Mouse (Mus musculus): ENCODE results near the gene Adprh. TPM values are rescaled to one million over a fixed set of nuclear protein-coding genes. Genes with fewer than 3 reads are reported as not detected.

Adprh gene
- total and polyA plus RNA-seq, 2 experiments = 1.9 to 8.0 TPM

DNA sequence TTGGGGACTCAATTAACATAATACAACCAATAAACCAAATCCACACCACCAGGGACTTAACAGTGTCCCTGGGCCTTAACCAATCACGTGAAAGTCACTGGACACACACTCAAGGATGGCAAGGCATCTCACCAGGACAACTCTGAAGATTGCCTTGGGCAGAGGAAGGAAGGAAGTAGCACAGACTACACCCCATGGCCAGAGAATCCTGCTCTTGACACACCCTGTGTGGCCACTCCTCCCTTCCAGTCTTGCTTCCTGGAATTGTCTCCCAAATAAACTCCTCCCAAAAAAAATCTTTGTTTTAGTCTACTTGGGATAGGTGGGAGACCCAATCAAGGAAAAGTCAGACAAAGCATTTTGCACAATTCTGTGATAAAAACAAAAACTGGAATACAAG is 7.5 kb downstream of the Adprh start:
- Histone ChIP-seq H3K27me3 (ENCODE audit: control insufficient read depth, insufficient read depth, low read length) (no peaks in the 10 kb centered on the region), H3K9ac (ENCODE audit: low read depth, low read length) (no peak overlapping the region), H3K36me3 (ENCODE audit: control insufficient read depth, insufficient read depth, low read length) (peaks cover 2% of the 10 kb centered on the region; the same call in 1 of the 2 replicates), H3K4me3 (ENCODE audit: insufficient read depth, low read depth, low read length) (no peak overlapping the region), H3K27ac (replicated peaks; ENCODE audit: insufficient read depth, low read depth, low read length) (no peak overlapping the region), H3K79me2 (ENCODE audit: control insufficient read depth, insufficient read depth, low read length) (no peaks in the 10 kb centered on the region), H3K4me1 (ENCODE audit: control insufficient read depth, insufficient read depth, low read length) (no peaks in the 10 kb centered on the region)
- no peak for DNase-seq (ENCODE audit: extremely low read depth, low read depth, low spot score)
- 86% methylated on average over 1 of the region's 1 CpGs for WGBS
- TF ChIP-seq CTCF (IDR thresholded peaks at IDR 0.05; ENCODE audit: low read depth, low read length) (no peak), POLR2A (IDR thresholded peaks at IDR 0.05; ENCODE audit: extremely low read depth, insufficient read depth, low read length) (no peak)

DNA sequence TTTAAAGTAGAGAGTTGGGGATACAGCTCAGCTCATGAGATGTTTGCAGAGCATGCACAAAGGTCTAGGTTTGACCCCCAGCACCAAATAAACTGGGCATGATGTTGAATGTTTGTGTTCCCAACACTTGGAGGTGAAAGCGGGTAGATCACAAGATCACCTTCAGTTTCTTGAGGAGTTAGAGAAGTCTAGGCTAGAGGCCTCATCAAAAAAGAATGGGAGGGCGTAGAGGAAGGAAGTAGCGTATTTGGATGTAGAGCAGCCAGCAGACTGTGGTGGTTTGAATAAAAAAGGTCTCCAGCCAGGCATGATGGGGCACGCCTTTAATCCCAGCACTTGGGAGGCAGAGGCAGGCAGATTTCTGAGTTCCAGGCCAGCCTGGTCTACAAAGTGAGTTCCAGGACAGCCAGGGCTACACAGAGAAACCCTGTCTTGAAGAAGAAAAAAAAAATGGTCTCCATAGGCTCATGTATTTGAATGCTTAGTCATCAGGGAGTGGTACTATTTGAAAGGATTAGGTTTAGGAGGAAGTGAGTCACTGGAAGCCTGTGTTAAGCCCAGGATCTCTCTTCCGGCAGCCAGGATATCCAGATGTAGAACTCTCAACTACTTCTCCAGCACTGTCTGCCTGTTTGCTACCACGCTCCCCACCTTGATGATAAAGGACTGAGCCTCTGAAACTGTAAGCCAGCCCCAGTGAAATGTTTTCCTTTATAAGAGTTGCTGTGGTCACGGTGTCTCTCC is 8.6 kb downstream of the Adprh start:
- Histone ChIP-seq H3K36me3 (ENCODE audit: control insufficient read depth, insufficient read depth, low read length) (peaks cover 2% of the 10 kb centered on the region; the same call in 1 of the 2 replicates), H3K27ac (replicated peaks; ENCODE audit: insufficient read depth, low read depth, low read length) (no peak overlapping the region), H3K9ac (ENCODE audit: low read depth, low read length) (no peak overlapping the region), H3K4me1 (ENCODE audit: control insufficient read depth, insufficient read depth, low read length) (no peaks in the 10 kb centered on the region), H3K4me3 (ENCODE audit: insufficient read depth, low read depth, low read length) (no peak overlapping the region), H3K79me2 (ENCODE audit: control insufficient read depth, insufficient read depth, low read length) (no peaks in the 10 kb centered on the region), H3K27me3 (ENCODE audit: control insufficient read depth, insufficient read depth, low read length) (no peaks in the 10 kb centered on the region)
- WGBS = 97% methylated on average over 7 of the region's 7 CpGs
- DNase-seq (ENCODE audit: extremely low read depth, low read depth, low spot score) = no peak
- TF ChIP-seq CTCF (IDR thresholded peaks at IDR 0.05; ENCODE audit: low read depth, low read length) (no peak), POLR2A (IDR thresholded peaks at IDR 0.05; ENCODE audit: extremely low read depth, insufficient read depth, low read length) (no peak)

DNA sequence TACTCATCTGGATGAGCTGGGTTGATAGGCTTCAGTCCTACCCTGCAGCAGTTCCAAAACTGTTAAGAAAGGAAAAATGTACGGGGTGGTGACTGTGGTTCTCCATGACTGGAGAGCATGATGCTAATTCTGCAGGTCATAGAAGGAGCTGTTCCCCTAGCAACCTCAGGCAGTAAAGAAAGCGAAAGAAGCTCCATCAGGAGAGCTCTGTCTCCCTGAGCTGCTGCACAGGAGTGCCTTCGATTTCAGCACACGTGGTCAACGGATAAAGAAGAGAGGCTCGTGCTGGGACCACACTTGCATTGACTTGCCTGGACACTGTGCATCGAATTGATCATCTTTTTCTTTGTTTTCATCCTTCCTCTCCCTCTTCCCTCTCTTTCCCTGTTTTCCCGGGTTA is 10.3 kb downstream of the Adprh start:
- DNase-seq (ENCODE audit: extremely low read depth, low read depth, low spot score) = no peak
- 86% methylated on average over 8 of the region's 8 CpGs for WGBS
- Histone ChIP-seq H3K4me3 (ENCODE audit: insufficient read depth, low read depth, low read length) (no peak overlapping the region), H3K36me3 (ENCODE audit: control insufficient read depth, insufficient read depth, low read length) (peaks cover 2% of the 10 kb centered on the region; the same call in 1 of the 2 replicates), H3K27ac (replicated peaks; ENCODE audit: insufficient read depth, low read depth, low read length) (no peak overlapping the region), H3K4me1 (ENCODE audit: control insufficient read depth, insufficient read depth, low read length) (no peaks in the 10 kb centered on the region), H3K9ac (ENCODE audit: low read depth, low read length) (no peak overlapping the region), H3K27me3 (ENCODE audit: control insufficient read depth, insufficient read depth, low read length) (no peaks in the 10 kb centered on the region), H3K79me2 (ENCODE audit: control insufficient read depth, insufficient read depth, low read length) (no peaks in the 10 kb centered on the region)
- TF ChIP-seq CTCF (IDR thresholded peaks at IDR 0.05; ENCODE audit: low read depth, low read length) (no peak), POLR2A (IDR thresholded peaks at IDR 0.05; ENCODE audit: extremely low read depth, insufficient read depth, low read length) (no peak)

DNA sequence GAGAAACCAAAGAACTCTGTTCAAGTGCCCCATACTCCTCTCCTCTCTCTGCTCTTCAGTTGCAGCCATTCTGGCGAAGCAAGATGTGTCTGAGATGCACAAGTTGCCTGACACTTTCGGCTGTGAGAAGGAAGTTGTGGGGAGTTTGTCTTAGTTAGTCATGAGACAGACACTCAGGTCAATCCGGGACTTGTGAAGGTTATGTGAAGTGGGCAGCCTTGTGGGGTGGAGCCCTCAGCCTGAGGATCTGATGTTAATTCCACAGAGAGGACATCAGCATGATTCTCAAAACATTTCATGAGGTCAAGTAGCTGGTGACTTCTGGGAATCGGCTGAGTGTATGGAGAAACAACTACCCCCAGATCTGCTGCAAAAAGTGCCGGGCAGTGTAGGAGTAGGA is 10.9 kb downstream of the Adprh start:
- Histone ChIP-seq H3K9ac (ENCODE audit: low read depth, low read length) (no peak overlapping the region), H3K27ac (replicated peaks; ENCODE audit: insufficient read depth, low read depth, low read length) (no peak overlapping the region), H3K79me2 (ENCODE audit: control insufficient read depth, insufficient read depth, low read length) (no peaks in the 10 kb centered on the region), H3K4me1 (ENCODE audit: control insufficient read depth, insufficient read depth, low read length) (no peaks in the 10 kb centered on the region), H3K36me3 (ENCODE audit: control insufficient read depth, insufficient read depth, low read length) (peaks cover 2% of the 10 kb centered on the region; the same call in 1 of the 2 replicates), H3K27me3 (ENCODE audit: control insufficient read depth, insufficient read depth, low read length) (no peaks in the 10 kb centered on the region), H3K4me3 (ENCODE audit: insufficient read depth, low read depth, low read length) (no peak overlapping the region)
- no peak for DNase-seq (ENCODE audit: extremely low read depth, low read depth, low spot score)
- no peak for TF ChIP-seq CTCF (IDR thresholded peaks at IDR 0.05; ENCODE audit: low read depth, low read length)
- TF ChIP-seq POLR2A (IDR thresholded peaks at IDR 0.05; ENCODE audit: extremely low read depth, insufficient read depth, low read length) = no peak
- 82% methylated on average over 5 of the region's 5 CpGs for WGBS

DNA sequence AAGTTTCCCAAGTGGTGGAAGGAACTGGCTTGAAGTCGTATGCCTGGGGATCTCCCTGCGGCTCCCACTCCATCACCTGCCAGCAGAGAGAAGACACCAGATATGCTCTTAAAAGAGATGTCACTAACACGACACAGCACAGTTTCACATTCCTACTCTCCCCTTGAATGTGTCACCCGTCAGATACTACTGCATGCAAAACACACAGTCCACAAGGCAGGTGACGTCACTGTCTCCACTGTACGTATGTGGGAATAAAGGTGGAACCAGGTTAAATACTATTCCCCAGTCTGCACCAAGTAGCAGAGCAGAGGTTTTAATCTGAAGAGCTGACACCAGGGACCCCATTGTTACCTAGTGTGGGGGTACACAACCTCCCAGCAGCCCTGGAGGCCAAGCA is 12.1 kb downstream of the Adprh start:
- Histone ChIP-seq H3K27me3 (ENCODE audit: control insufficient read depth, insufficient read depth, low read length) (no peaks in the 10 kb centered on the region), H3K9ac (ENCODE audit: low read depth, low read length) (no peak overlapping the region), H3K4me3 (ENCODE audit: insufficient read depth, low read depth, low read length) (no peak overlapping the region), H3K27ac (replicated peaks; ENCODE audit: insufficient read depth, low read depth, low read length) (no peak overlapping the region), H3K79me2 (ENCODE audit: control insufficient read depth, insufficient read depth, low read length) (no peaks in the 10 kb centered on the region), H3K4me1 (ENCODE audit: control insufficient read depth, insufficient read depth, low read length) (no peaks in the 10 kb centered on the region), H3K36me3 (ENCODE audit: control insufficient read depth, insufficient read depth, low read length) (0 out of 2 replicates have a peak, but pooled peaks cover 2% of the 10 kb centered on the region)
- DNase-seq (ENCODE audit: extremely low read depth, low read depth, low spot score) = no peak
- TF ChIP-seq POLR2A (IDR thresholded peaks at IDR 0.05; ENCODE audit: extremely low read depth, insufficient read depth, low read length) (no peak), CTCF (IDR thresholded peaks at IDR 0.05; ENCODE audit: low read depth, low read length) (no peak)
- WGBS = 90% methylated on average over 6 of the region's 6 CpGs

DNA sequence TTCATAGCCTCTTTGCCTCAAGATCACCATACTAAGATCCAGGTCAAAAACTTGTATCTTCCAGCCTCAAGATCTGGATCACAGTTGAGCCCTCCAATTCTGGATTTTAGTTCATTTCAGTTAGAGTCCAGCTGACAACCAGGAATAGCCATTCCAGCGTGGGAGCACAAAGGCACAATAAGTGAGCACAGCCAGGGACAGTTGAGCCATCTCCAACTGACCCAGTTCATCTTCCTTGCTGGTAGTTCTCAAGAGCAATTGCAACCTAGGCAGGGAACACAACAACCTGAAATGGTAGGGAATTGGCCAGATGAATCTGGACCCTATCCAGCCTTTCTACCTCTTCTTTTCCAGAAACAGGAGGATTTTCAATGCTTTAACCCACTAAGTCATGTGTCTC is 13.3 kb downstream of the Adprh start:
- no peaks in the 10 kb centered on the region for H3K79me2 ChIP-seq (ENCODE audit: control insufficient read depth, insufficient read depth, low read length)
- H3K27me3 ChIP-seq (ENCODE audit: control insufficient read depth, insufficient read depth, low read length) = no peaks in the 10 kb centered on the region
- H3K36me3 ChIP-seq (ENCODE audit: control insufficient read depth, insufficient read depth, low read length) = no peaks in the 10 kb centered on the region
- H3K27ac ChIP-seq (replicated peaks; ENCODE audit: insufficient read depth, low read depth, low read length) = no peak overlapping the region
- TF ChIP-seq CTCF (IDR thresholded peaks at IDR 0.05; ENCODE audit: low read depth, low read length) = no peak
- TF ChIP-seq POLR2A (IDR thresholded peaks at IDR 0.05; ENCODE audit: extremely low read depth, insufficient read depth, low read length) = no peak
- no peak overlapping the region for H3K9ac ChIP-seq (ENCODE audit: low read depth, low read length)
- no peaks in the 10 kb centered on the region for H3K4me1 ChIP-seq (ENCODE audit: control insufficient read depth, insufficient read depth, low read length)
- no peak for DNase-seq (ENCODE audit: extremely low read depth, low read depth, low spot score)
- no peak overlapping the region for H3K4me3 ChIP-seq (ENCODE audit: insufficient read depth, low read depth, low read length)
- 93% methylated on average over 1 of the region's 1 CpGs for WGBS

Measured in liver, adult 2 months (tissue).